Mouse (Mus musculus) yolk sac, embryonic 10.5 days (tissue): ENCODE measurements at regions not wholly inside any gene's neighbourhood (a gene's known extent, or its start where the extent isn't known, plus 50 kb on each side); places are given as distances from the start of the nearest gene placed in this dataset.
"Not testable (repeated sequence)": the region's sequence is repeated elsewhere in the genome, so short reads cannot be mapped to it uniquely, and the experiment has no call there.

Experiments used
- DNase-seq: peaks from one replicate; pipeline ENCODE4 v3.0.0-alpha.2; 2017; ENCODE audit warnings: low spot score

DNA sequence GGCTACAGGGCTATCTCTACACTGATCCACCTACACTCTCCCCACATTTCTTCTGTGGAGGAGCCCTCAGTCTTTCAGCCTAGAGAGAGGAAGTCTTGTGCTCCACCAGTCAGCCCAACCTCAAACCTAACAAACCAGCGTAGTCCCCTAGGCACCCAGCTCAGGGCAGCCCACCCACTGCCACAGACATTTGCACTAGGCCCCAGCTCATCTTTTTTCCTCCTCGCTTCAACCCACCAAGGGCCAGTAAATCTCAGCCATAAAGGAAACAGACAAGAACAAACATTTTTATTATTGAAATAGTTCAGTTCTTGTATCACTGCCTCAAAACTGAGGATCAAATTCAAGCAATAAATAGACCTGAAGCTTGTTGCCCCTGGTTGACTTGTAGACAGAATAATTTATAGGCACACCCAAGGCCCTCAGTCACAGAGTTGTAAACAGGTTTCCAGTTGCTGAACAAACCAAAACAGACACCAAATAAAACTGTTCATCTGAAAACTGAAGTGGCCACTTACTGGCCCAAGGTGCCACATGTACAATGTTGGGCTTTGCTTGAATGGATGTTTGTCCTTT lies 58.0 kb upstream of the Cdyl start:
- DNase-seq, result no peak

DNA sequence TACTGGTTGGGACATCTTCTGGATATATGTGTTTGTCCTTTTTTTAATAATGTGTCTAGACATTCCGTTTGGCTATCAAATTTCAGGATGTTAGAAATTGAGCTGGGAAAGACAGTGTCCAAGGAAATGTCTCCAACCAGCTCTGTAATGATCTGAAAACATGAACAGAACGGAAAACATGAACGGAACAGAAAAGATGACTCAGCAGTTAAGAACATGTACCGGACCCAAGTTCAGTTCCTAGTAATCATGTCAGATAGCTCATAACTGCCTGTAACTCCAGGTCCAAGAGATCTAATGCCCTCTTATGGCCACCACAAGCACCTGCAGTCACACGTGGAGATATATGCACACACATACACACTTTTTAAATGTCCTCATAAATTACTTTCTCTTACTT lies 56.6 kb upstream of the Cdyl start:
- no peak for DNase-seq

DNA sequence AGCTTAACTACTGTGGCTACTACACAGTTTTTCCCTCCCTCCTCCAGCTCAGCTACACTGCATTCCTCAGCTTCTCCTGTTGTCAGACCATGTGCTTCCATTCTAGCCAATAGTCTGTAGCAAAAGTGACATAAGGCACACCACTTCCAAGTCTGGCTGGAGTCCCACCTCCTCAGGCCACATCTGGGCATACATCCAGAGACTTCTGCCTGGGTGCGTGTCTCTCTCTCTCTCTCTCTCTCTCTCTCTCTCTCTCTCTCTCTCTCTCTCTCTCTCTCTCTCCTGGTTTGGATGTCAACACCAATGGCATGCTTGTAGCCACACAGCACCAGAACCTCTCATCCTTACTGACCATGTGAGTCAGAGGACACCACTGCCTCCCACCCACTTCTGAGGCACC lies 55.6 kb upstream of the Cdyl start:
- no peak for DNase-seq

DNA sequence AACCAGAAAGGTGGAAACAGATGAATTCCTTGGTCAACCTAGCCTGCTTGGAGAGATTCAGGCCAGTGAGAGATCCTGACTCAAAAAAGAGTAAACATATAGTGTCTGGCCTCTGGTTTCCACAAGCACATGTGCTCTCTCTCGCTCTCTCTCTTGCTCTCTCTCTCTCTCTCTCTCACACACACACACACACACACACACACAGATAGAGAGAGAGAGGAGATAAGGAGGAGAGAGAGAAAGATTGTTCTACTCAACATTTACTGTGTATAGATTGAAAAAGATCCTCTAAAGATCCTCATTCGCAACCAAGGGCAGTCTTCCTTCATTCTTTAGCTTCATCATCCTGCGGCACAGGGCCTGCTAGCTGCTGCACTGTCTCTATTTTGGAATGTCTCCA lies 54.9 kb upstream of the Cdyl start:
- no peak for DNase-seq

DNA sequence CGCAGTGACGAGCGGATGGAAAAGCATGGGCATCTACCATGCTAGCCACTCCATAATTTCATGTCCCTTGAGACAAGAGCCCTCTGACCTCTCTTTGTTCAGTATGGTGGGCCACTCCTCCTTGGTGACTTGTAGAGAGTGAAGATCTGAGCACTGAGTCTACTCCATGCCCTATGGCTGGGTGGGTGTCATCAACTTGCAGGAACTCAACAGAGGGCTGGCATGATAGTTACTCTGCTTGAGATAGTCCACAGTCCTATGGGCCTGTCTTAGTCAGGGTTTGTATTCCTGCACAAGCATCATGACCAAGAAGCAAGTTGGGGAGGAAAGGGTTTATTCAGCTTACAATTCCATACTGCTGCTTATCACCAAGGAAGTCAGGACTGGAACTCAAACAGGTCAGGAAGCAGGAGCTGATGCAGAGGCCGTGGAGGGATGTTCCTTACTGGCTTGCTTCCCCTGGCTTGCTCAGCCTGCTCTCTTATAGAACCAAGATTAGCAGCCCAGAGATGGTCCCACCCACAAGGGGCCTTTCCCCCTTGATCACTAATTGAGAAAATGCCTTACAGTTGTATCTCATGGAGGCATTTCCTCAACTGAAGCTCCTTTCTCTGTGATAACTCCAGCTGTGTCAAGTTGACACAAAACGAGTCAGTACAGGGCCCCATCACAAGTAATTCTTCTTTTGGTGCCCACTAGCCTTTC lies 52.6 kb upstream of the Cdyl start:
- not testable (repeated sequence) for DNase-seq

DNA sequence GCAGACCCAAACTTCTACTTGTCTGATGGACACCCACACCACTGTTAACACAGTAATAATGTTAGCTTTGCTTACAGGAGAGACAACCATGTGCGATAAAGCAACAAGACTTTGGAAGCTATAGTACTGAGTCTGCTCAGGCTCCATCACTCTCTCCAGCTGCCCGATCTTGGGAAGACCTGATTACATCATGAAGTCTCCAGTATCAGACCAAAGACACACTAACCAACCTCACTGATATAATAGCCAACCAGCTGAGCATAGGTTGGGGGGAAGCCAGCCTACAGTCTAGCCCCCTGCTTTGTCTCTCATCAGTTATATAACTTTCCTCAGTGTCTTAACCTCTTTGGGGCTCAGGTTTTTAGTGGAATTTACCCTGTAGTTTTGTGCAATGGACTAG lies 51.9 kb upstream of the Cdyl start:
- no peak for DNase-seq
